ENCODE assay signal across 9 mouse cellular contexts in the genomic region with DNA sequence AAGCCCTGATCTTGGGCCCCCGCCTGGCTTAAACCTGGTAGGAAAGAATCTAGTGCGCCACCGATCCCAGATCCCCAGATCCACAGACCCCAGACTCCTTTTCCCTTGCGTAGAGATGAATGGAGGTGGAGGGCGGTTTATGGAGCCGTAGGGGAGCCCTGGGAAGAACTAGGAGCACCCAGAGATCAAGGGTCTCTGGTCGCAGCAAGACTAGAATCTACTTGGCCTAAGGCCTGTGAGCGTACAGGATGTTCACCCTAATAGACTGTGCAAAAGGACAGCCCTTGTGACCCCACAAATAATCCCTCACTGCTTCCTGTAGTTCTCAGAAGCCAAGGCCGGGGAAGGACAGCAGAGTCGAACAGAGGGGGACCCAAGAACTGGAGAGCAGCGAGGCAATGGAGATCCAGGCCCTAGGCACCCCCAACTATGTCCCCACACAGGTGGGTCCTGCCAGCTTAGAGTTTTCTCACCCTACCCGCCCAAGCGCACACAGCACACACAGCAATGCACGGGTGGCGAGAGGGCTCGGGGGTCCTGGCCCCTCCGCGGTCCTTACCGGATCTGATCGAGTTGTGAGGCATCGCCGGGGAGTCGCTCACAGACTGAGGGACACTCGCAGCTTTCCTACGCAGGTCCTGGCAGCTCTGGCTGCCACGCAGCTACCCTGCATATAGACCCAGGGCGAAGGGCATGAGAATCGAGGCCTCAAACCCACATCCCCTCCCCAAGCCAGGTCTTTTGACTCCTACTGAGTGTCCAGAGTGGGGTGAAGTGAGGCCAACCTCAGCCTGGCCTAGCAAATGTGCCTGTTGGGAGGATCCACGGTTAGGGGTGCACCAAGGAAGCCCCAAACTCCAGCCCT. TPM values are rescaled to one million over a fixed set of nuclear protein-coding genes. Genes with fewer than 3 reads are reported as not detected.
A peak's percentile ranks its signal among the peaks of the same experiment; 100 is the strongest.
DNase-seq lines count a peak whose midpoint lies in the region; ATAC-seq lines count a peak whose summit lies in the region.
"Had no signal": no experiment of that assay in that cellular context is flagged by ENCODE, and none has a peak within 500 bp of the region (broad histone marks: within the 10 kb centered on the region; RNA-seq: fewer than 3 reads in every experiment).

No protein-coding gene starts in this region.

- no peak overlapping the region for H3K27ac ChIP-seq in heart, embryonic 13.5 days (replicated peaks)
- no peak overlapping the region for H3K27ac ChIP-seq in embryonic facial prominence, embryonic 13.5 days
- H3K27ac ChIP-seq in intestine, embryonic 16.5 days (ENCODE audit: low read length): no peak overlapping the region
- H3K27ac ChIP-seq in midbrain, embryonic 15.5 days: no peak overlapping the region

- peaks cover 94% of the 10 kb centered on the region for H3K27me3 ChIP-seq in heart, embryonic 13.5 days (replicated peaks)
- H3K27me3 ChIP-seq in embryonic facial prominence, embryonic 13.5 days: peaks cover 87% of the 10 kb centered on the region
- peaks cover 42% of the 10 kb centered on the region for H3K27me3 ChIP-seq in intestine, embryonic 16.5 days (replicated peaks; ENCODE audit: control insufficient read depth, insufficient read depth, low read length)
- peaks cover 64% of the 10 kb centered on the region for H3K27me3 ChIP-seq in midbrain, embryonic 15.5 days (replicated peaks)

- ATAC-seq in heart, embryonic 13.5 days (ENCODE audit: extremely low read depth, insufficient number of reproducible peaks, low FRiP score, low TSS enrichment): no peak
- ATAC-seq in embryonic facial prominence, embryonic 13.5 days (ENCODE audit: insufficient number of reproducible peaks, insufficient read depth, low FRiP score, low TSS enrichment, low read depth): no peak
- no peak for ATAC-seq in intestine, embryonic 16.5 days
- peak; percentile 48 for ATAC-seq in midbrain, embryonic 15.5 days (replicated peaks)

- H3K36me3 ChIP-seq in heart, embryonic 13.5 days: no peaks in the 10 kb centered on the region
- H3K36me3 ChIP-seq in embryonic facial prominence, embryonic 13.5 days: no peaks in the 10 kb centered on the region
- H3K36me3 ChIP-seq in intestine, embryonic 16.5 days (ENCODE audit: control insufficient read depth, insufficient read depth, low read length): no peaks in the 10 kb centered on the region
- no peaks in the 10 kb centered on the region for H3K36me3 ChIP-seq in midbrain, embryonic 15.5 days (replicated peaks)

- WGBS in heart, embryonic 13.5 days: 12% methylated on average over 29 of the region's 29 CpGs
- WGBS in embryonic facial prominence, embryonic 13.5 days: 8% methylated on average over 29 of the region's 29 CpGs
- 49% methylated on average over 29 of the region's 29 CpGs for WGBS in intestine, embryonic 16.5 days
- 8% methylated on average over 29 of the region's 29 CpGs for WGBS in midbrain, embryonic 15.5 days

- H3K4me2 ChIP-seq in heart, embryonic 13.5 days: peak overlapping the region; percentile 61
- H3K4me2 ChIP-seq in embryonic facial prominence, embryonic 13.5 days: peak overlapping the region; percentile 49
- H3K4me2 ChIP-seq in intestine, embryonic 16.5 days (ENCODE audit: low read depth, low read length): peak overlapping the region; percentile 55; the same call in 1 of the 2 replicates
- H3K4me2 ChIP-seq in midbrain, embryonic 15.5 days: peak overlapping the region; percentile 62

- H3K9me3 ChIP-seq in heart, embryonic 13.5 days: no peaks in the 10 kb centered on the region
- H3K9me3 ChIP-seq in embryonic facial prominence, embryonic 13.5 days: no peaks in the 10 kb centered on the region
- H3K9me3 ChIP-seq in intestine, embryonic 16.5 days (ENCODE audit: control insufficient read depth, low read length): no peaks in the 10 kb centered on the region
- H3K9me3 ChIP-seq in midbrain, embryonic 15.5 days: no peaks in the 10 kb centered on the region

- H3K4me3 ChIP-seq in heart, embryonic 13.5 days: peak overlapping the region; percentile 42
- peak overlapping the region; percentile 26; the same call in 1 of the 2 replicates for H3K4me3 ChIP-seq in embryonic facial prominence, embryonic 13.5 days
- H3K4me3 ChIP-seq in intestine, embryonic 16.5 days (ENCODE audit: low read length): peak overlapping the region; percentile 36; the same call in 1 of the 2 replicates
- H3K4me3 ChIP-seq in midbrain, embryonic 15.5 days: peak overlapping the region; percentile 34

- DNase-seq in heart, adult 8-10 months (ENCODE audit: low spot score): no peak
- DNase-seq in adrenal gland, adult 2 months: no peak
- no peak for DNase-seq in adrenal gland, postnatal 10 days
- DNase-seq in cerebellum, postnatal 25 days: no peak
- DNase-seq: thymus, postnatal 4 days had no signal

- H3K9ac ChIP-seq in heart, embryonic 13.5 days: 0 out of 2 replicates have a peak overlapping the region, but pooled peaks have one; percentile 37
- H3K9ac ChIP-seq in embryonic facial prominence, embryonic 13.5 days: no peak overlapping the region
- no peak overlapping the region for H3K9ac ChIP-seq in intestine, embryonic 16.5 days (ENCODE audit: low read depth, low read length)
- no peak overlapping the region; the same call in 1 of the 2 replicates for H3K9ac ChIP-seq in midbrain, embryonic 15.5 days

- peaks cover 9% of the 10 kb centered on the region for H3K4me1 ChIP-seq in heart, embryonic 13.5 days
- peaks cover 8% of the 10 kb centered on the region for H3K4me1 ChIP-seq in embryonic facial prominence, embryonic 13.5 days
- H3K4me1 ChIP-seq in intestine, embryonic 16.5 days (ENCODE audit: control insufficient read depth, insufficient read depth, low read length): peaks cover 21% of the 10 kb centered on the region
- H3K4me1 ChIP-seq in midbrain, embryonic 15.5 days: peaks cover 12% of the 10 kb centered on the region

RNA-seq across cellular contexts. Expression of gene Pax8, which starts 0.7 kb away (rescaled TPM):
- 0.23 TPM in 1 of 2 replicates, not detected in the other for polyA plus RNA-seq in heart, embryonic 13.5 days (2015; fragmentation: Nextera tagmentation; extraction: Ambion mirVana)
- not detected for total RNA-seq in heart, adult 8-10 months (2022)
- polyA plus RNA-seq in embryonic facial prominence, embryonic 13.5 days (2015; fragmentation: Nextera tagmentation; extraction: Ambion mirVana): 0.34 TPM in 1 of 2 replicates, not detected in the other
- polyA plus RNA-seq in intestine, embryonic 16.5 days (2015; fragmentation: Nextera tagmentation; extraction: Ambion mirVana): 0.92 and 0.99 TPM in 2 replicates
- polyA plus RNA-seq in midbrain, embryonic 15.5 days (2015; fragmentation: Nextera tagmentation; extraction: Ambion mirVana): 3.3 and 3.6 TPM in 2 replicates
- not detected for total RNA-seq in adrenal gland, adult 2 months (2021)
- polyA plus RNA-seq in adrenal gland, adult 2 months (2012; rRNA removed): not detected in 2 replicates
- not detected for total RNA-seq in adrenal gland, postnatal 10 days (2021)
